Mouse (Mus musculus) spleen, adult 2 months (tissue): Measurements from ENCODE around the gene Pacs1.

Experiments
- CTCF ChIP-seq: fragments of 200-500 bp; IDR thresholded peaks from 2 replicates; pipeline ENCODE4 v1.5.1; 2011; ENCODE audit warnings: mild to moderate bottlenecking, inconsistent platforms; ENCODE audit not compliant: insufficient read depth, insufficient read length, insufficient replicate concordance; ENCODE audit errors: extremely low read depth
- POLR2A ChIP-seq: fragments of 200-500 bp; IDR thresholded peaks from 2 replicates; pipeline ENCODE4 v1.6.1; 2011; ENCODE audit warnings: low read depth, low read length, inconsistent platforms

DNA sequence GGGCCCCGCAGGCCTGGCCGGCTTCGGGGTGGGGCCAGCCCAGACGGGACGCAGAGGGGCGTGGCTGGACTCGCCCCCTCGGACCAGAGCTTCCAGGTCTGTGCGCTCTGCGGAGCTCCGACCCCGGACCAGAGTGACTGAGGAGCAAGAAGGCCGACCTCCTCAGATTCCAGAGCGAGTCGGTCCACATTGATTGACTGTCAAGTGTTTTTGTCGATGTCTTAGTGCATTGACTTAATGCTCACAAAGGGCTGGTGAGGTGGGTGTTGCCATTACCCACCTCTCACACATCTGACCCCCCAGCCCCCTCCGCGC lies 154.6 kb downstream of the Pacs1 start, which contains the start of gene Klc2:
- TF ChIP-seq CTCF (no peak), POLR2A (no peak)
